In genomic region chr3:33360030-33360429, GRCm38 (mm10) we compare ENCODE assay signal across 29 mouse cellular contexts.
DNase-seq lines count a peak whose midpoint lies in the region; ATAC-seq and TF ChIP-seq lines count a peak whose summit lies in the region.
"Had no signal": no experiment of that assay in that cellular context is flagged by ENCODE, and none has a peak within 500 bp of the region (broad histone marks: within the 10 kb centered on the region; RNA-seq: fewer than 3 reads in every experiment).

No protein-coding gene starts in this region.

- H3K4me2 ChIP-seq in forebrain, postnatal 0 days (ENCODE audit: low read depth): no peak overlapping the region
- H3K4me2 ChIP-seq in forebrain, embryonic 12.5 days: no peak overlapping the region
- H3K4me2 ChIP-seq: embryonic facial prominence, embryonic 13.5 days; embryonic facial prominence, embryonic 15.5 days; forebrain, embryonic 13.5 days; forebrain, embryonic 15.5 days had no signal

- no peaks in the 10 kb centered on the region for H3K27me3 ChIP-seq in forebrain, postnatal 0 days (ENCODE audit: insufficient read depth, low read length)
- H3K27me3 ChIP-seq in forebrain, embryonic 12.5 days: no peaks in the 10 kb centered on the region
- H3K27me3 ChIP-seq: CH12.LX; embryonic facial prominence, embryonic 13.5 days; embryonic facial prominence, embryonic 15.5 days; forebrain, embryonic 13.5 days; forebrain, embryonic 15.5 days; Patski had no signal

- no peaks in the 10 kb centered on the region for H3K9me3 ChIP-seq in forebrain, postnatal 0 days (ENCODE audit: low read length)
- H3K9me3 ChIP-seq in forebrain, embryonic 12.5 days: no peaks in the 10 kb centered on the region
- H3K9me3 ChIP-seq: embryonic facial prominence, embryonic 15.5 days; forebrain, embryonic 10.5 days; forebrain, embryonic 13.5 days; forebrain, embryonic 15.5 days; G1E had no signal

- ATAC-seq in forebrain, postnatal 0 days: peak; percentile 83
- ATAC-seq in forebrain, embryonic 12.5 days (ENCODE audit: low FRiP score): no peak
- ATAC-seq: activated CD4-positive, CD25-positive, alpha-beta regulatory T cell, adult 4 months; CD4-positive, CD25-positive, alpha-beta regulatory T cell, adult 4 months; forebrain, embryonic 13.5 days; forebrain, embryonic 15.5 days; Patski had no signal

- no peak for TF ChIP-seq CTCF in forebrain, postnatal 0 days (IDR thresholded peaks at IDR 0.05; ENCODE audit: low read depth)
- no peak for TF ChIP-seq CTCF in layer of hippocampus, adult 2 months (conservative IDR thresholded peaks at IDR 0.05)
- TF ChIP-seq CTCF in left cerebral cortex, adult 2 months (IDR thresholded peaks at IDR 0.05): no peak

- H3K27ac ChIP-seq in forebrain, postnatal 0 days (ENCODE audit: low read depth, low read length): no peak overlapping the region
- H3K27ac ChIP-seq in forebrain, embryonic 12.5 days: no peak overlapping the region
- peak overlapping the region; percentile 43; the same call in 1 of the 2 replicates for H3K27ac ChIP-seq in layer of hippocampus, adult 2 months
- H3K27ac ChIP-seq in left cerebral cortex, adult 2 months: peak overlapping the region; percentile 24; the same call in 1 of the 2 replicates
- H3K27ac ChIP-seq: embryonic facial prominence, embryonic 13.5 days; embryonic facial prominence, embryonic 15.5 days; forebrain, embryonic 10.5 days; forebrain, embryonic 13.5 days; forebrain, embryonic 15.5 days had no signal

- intact Hi-C loops in left cerebral cortex, adult 2 months (cut with DNase I): loop anchor here (10.0 kb wide), 1 partner anchor 215 kb away; the partner anchor contains the start of gene Pex5l

- H3K4me3 ChIP-seq in forebrain, postnatal 0 days (ENCODE audit: low read depth, low read length): no peak overlapping the region
- no peak overlapping the region for H3K4me3 ChIP-seq in forebrain, embryonic 12.5 days (replicated peaks)
- H3K4me3 ChIP-seq in layer of hippocampus, adult 2 months: no peak overlapping the region
- H3K4me3 ChIP-seq in left cerebral cortex, adult 2 months: no peak overlapping the region
- H3K4me3 ChIP-seq: embryonic facial prominence, embryonic 13.5 days; embryonic facial prominence, embryonic 15.5 days; erythroblast, embryonic 14.5 days; forebrain, embryonic 10.5 days; forebrain, embryonic 13.5 days; forebrain, embryonic 15.5 days had no signal

- WGBS in forebrain, postnatal 0 days: 84% methylated on average over 2 of the region's 2 CpGs
- 96% methylated on average over 2 of the region's 2 CpGs for WGBS in forebrain, embryonic 12.5 days

- peak; percentile 11 for DNase-seq in forebrain, postnatal 0 days
- DNase-seq in layer of hippocampus, adult 2 months (ENCODE audit: low spot score in 2 of 2): no peak
- no peak for DNase-seq in layer of hippocampus, adult 11-12 months (ENCODE audit: low spot score)
- no peak for DNase-seq in left cerebral cortex, adult 2 months (ENCODE audit: extremely low spot score in 1 of 2, low spot score in 2 of 2)
- DNase-seq in left cerebral cortex, adult 9 months (ENCODE audit: low spot score in 2 of 2): no peak
- no peak for DNase-seq in retina, postnatal 1 day
- DNase-seq: adrenal gland, adult 8-10 months; adrenal gland, postnatal 14 days; adrenal gland, postnatal 36 days; B cell, adult 2 months; cerebellum, adult 11 months; cerebellum, adult 18-20 months; cerebellum, adult 8-10 months; cerebellum, adult 9-11 months; cerebellum, postnatal 14 days; cerebellum, postnatal 36 days; embryo, embryonic 11 days had no signal

- H3K4me1 ChIP-seq in forebrain, postnatal 0 days (ENCODE audit: insufficient read depth): no peaks in the 10 kb centered on the region
- H3K4me1 ChIP-seq in forebrain, embryonic 12.5 days: no peaks in the 10 kb centered on the region
- H3K4me1 ChIP-seq: embryonic facial prominence, embryonic 13.5 days; embryonic facial prominence, embryonic 15.5 days; forebrain, embryonic 10.5 days; forebrain, embryonic 13.5 days; forebrain, embryonic 15.5 days had no signal

- H3K36me3 ChIP-seq in forebrain, postnatal 0 days (ENCODE audit: insufficient read depth): no peaks in the 10 kb centered on the region
- H3K36me3 ChIP-seq in forebrain, embryonic 12.5 days (replicated peaks): no peaks in the 10 kb centered on the region
- H3K36me3 ChIP-seq: embryonic facial prominence, embryonic 13.5 days; embryonic facial prominence, embryonic 15.5 days; forebrain, embryonic 10.5 days; forebrain, embryonic 15.5 days; G1E had no signal

- no peak overlapping the region for H3K9ac ChIP-seq in forebrain, postnatal 0 days
- no peak overlapping the region for H3K9ac ChIP-seq in forebrain, embryonic 12.5 days
- H3K9ac ChIP-seq: embryonic facial prominence, embryonic 13.5 days; embryonic facial prominence, embryonic 15.5 days; forebrain, embryonic 13.5 days; forebrain, embryonic 15.5 days had no signal

Comparison
In these comparisons a context has a peak if more than half of its experiments do, and no peak if none do; other contexts are left out.
1. H3K27ac ChIP-seq: peak in layer of hippocampus, adult 2 months (single experiment) and left cerebral cortex, adult 2 months (single experiment); none in forebrain, postnatal 0 days (single experiment) and forebrain, embryonic 12.5 days (single experiment).